Mouse (Mus musculus) intestine, embryonic 14.5 days (tissue): Measurements from ENCODE around the gene Hoxd3. TPM values are rescaled to one million over a fixed set of nuclear protein-coding genes. Genes with fewer than 3 reads are reported as not detected.

Experiments used
- ATAC-seq: fragments of 200-750 bp; cut with Nextera tagmentation; replicated peaks from 2 replicates; pipeline ENCODE4 v1.8.0; 2017; ENCODE audit warnings: low read depth, moderate number of reproducible peaks, moderate TSS enrichment, moderate library complexity; ENCODE audit not compliant: low FRiP score, low TSS enrichment
- DNase-seq: peaks from one replicate; pipeline ENCODE4 v3.0.0-alpha.2; 2018; ENCODE audit warnings: low spot score
- H3K27ac ChIP-seq: fragments of 300-500 bp; sonication (generic); 2 replicates; pipeline ENCODE4 v1.5.1; 2014; ENCODE audit warnings: low read depth, mild to moderate bottlenecking, control low read depth
- H3K27me3 ChIP-seq: fragments of 300-500 bp; sonication (generic); replicated peaks from 2 replicates; pipeline ENCODE4 v1.6.1; 2014; ENCODE audit warnings: low read length, control low read depth; ENCODE audit not compliant: control insufficient read depth, insufficient read depth
- H3K36me3 ChIP-seq: fragments of 300-500 bp; sonication (generic); 2 replicates; pipeline ENCODE4 v1.6.1; 2014; ENCODE audit warnings: low read length, control low read depth; ENCODE audit not compliant: control insufficient read depth, insufficient read depth
- H3K4me1 ChIP-seq: fragments of 300-500 bp; sonication (generic); replicated peaks from 2 replicates; pipeline ENCODE4 v1.6.1; 2014; ENCODE audit warnings: low read length, control low read depth, mixed read lengths; ENCODE audit not compliant: control insufficient read depth, insufficient read depth
- H3K4me2 ChIP-seq: fragments of 300-500 bp; sonication (generic); 2 replicates; pipeline ENCODE4 v1.6.1; 2014; ENCODE audit warnings: low read length
- H3K4me3 ChIP-seq: fragments of 300-500 bp; sonication (generic); 2 replicates; pipeline ENCODE4 v1.5.1; 2014; ENCODE audit warnings: low read depth, low read length, control low read depth, mixed read lengths
- H3K9ac ChIP-seq: fragments of 300-500 bp; sonication (generic); 2 replicates; pipeline ENCODE4 v1.6.1; 2014; ENCODE audit warnings: mild to moderate bottlenecking, low read length
- H3K9me3 ChIP-seq: fragments of 300-500 bp; sonication (generic); 2 replicates; pipeline ENCODE4 v1.6.1; 2016; ENCODE audit warnings: low read length, control low read depth; ENCODE audit not compliant: control insufficient read depth
- WGBS: fragments of 180-500 bp; shearing (Covaris S2); extraction: QIAGEN DNeasy Blood & Tissue Kit; methylation state at CpG from one replicate; pipeline ENCODE4 v1.1.7; 2014; 5-methylcytosine and 5-hydroxymethylcytosine counted together
- polyA plus RNA-seq: library from polyadenylated mRNA; unstranded; fragments of >200 nt; fragmentation: Nextera tagmentation; extraction: Ambion mirVana; gene quantifications from 2 replicates; pipeline ENCODE4 v1.2.1, GENCODE M21; 2014

Gene Hoxd3
- polyA plus RNA-seq, 1 experiment from 2014 or later = 27.6 TPM

GRCm38 (mm10) chr2:74741979-74742277 lies 30.2 kb downstream of the Hoxd3 start:
- Histone ChIP-seq H3K4me2 (no peak overlapping the region), H3K4me3 (no peak overlapping the region), H3K4me1 (no peaks in the 10 kb centered on the region), H3K36me3 (no peaks in the 10 kb centered on the region), H3K27me3 (peaks cover 87% of the 10 kb centered on the region), H3K9me3 (no peaks in the 10 kb centered on the region), H3K27ac (no peak overlapping the region), H3K9ac (no peak overlapping the region)
- DNase-seq = no peak
- ATAC-seq = no peak

GRCm38 (mm10) chr2:74745540-74746297 lies 34.0 kb downstream of the Hoxd3 start:
- 0 out of 2 replicates have a peak, but pooled peaks have one; percentile 4 for ATAC-seq
- H3K4me2 ChIP-seq = peak overlapping the region; percentile 30; the same call in 1 of the 2 replicates
- peak; percentile 55 for DNase-seq
- peak overlapping the region; percentile 32; the same call in 1 of the 2 replicates for H3K4me3 ChIP-seq
- H3K9me3 ChIP-seq = no peaks in the 10 kb centered on the region
- H3K27me3 ChIP-seq = peaks cover 85% of the 10 kb centered on the region
- peak overlapping the region; percentile 36 for H3K9ac ChIP-seq
- no peaks in the 10 kb centered on the region for H3K4me1 ChIP-seq
- peak overlapping the region; percentile 51; the same call in 1 of the 2 replicates for H3K27ac ChIP-seq
- WGBS = 23% methylated on average over 6 of the region's 6 CpGs
- H3K36me3 ChIP-seq = no peaks in the 10 kb centered on the region

- no peak for ATAC-seq
- peaks cover 87% of the 10 kb centered on the region for H3K27me3 ChIP-seq
- peak; percentile 69 for DNase-seq
- H3K9ac ChIP-seq = peak overlapping the region; percentile 36
- peak overlapping the region; percentile 32 for H3K4me3 ChIP-seq
- 16% methylated on average over 58 of the region's 58 CpGs for WGBS
- H3K27ac ChIP-seq = peak overlapping the region; percentile 51; the same call in 1 of the 2 replicates
- H3K36me3 ChIP-seq = no peaks in the 10 kb centered on the region
- peak overlapping the region; percentile 30 for H3K4me2 ChIP-seq
- no peaks in the 10 kb centered on the region for H3K4me1 ChIP-seq
- H3K9me3 ChIP-seq = no peaks in the 10 kb centered on the region
Observed at GRCm38 (mm10) chr2:74746298-74746921, 34.7 kb downstream of the Hoxd3 start.

- no peaks in the 10 kb centered on the region for H3K9me3 ChIP-seq
- H3K4me3 ChIP-seq = peak overlapping the region; percentile 32
- H3K9ac ChIP-seq = peak overlapping the region; percentile 36; the same call in 1 of the 2 replicates
- 18% methylated on average over 24 of the region's 24 CpGs for WGBS
- peak overlapping the region; percentile 30 for H3K4me2 ChIP-seq
- no peaks in the 10 kb centered on the region for H3K36me3 ChIP-seq
- no peaks in the 10 kb centered on the region for H3K4me1 ChIP-seq
- peaks cover 87% of the 10 kb centered on the region for H3K27me3 ChIP-seq
- ATAC-seq (0 out of 2 replicates have a peak, but pooled peaks have one; percentile 2), DNase-seq (peak; percentile 73)
- peak overlapping the region; percentile 19; the same call in 1 of the 2 replicates for H3K27ac ChIP-seq
Observed at GRCm38 (mm10) chr2:74747006-74747405, 35.3 kb downstream of the Hoxd3 start.

GRCm38 (mm10) chr2:74747661-74748141 lies 36.0 kb downstream of the Hoxd3 start:
- Histone ChIP-seq H3K9me3 (no peaks in the 10 kb centered on the region), H3K4me2 (no peak overlapping the region), H3K9ac (peak overlapping the region; percentile 36; the same call in 1 of the 2 replicates), H3K36me3 (no peaks in the 10 kb centered on the region), H3K27me3 (peaks cover 87% of the 10 kb centered on the region), H3K27ac (peak overlapping the region; percentile 39; the same call in 1 of the 2 replicates), H3K4me1 (0 out of 2 replicates have a peak, but pooled peaks cover 3% of the 10 kb centered on the region), H3K4me3 (peak overlapping the region; percentile 32; the same call in 1 of the 2 replicates)
- ATAC-seq = no peak
- peak; percentile 70 for DNase-seq
- 44% methylated on average over 11 of the region's 11 CpGs for WGBS

GRCm38 (mm10) chr2:74748436-74748995 lies 36.8 kb downstream of the Hoxd3 start:
- peak overlapping the region; percentile 32; the same call in 1 of the 2 replicates for H3K9ac ChIP-seq
- H3K27ac ChIP-seq = 0 out of 2 replicates have a peak overlapping the region, but pooled peaks have one; percentile 39
- 31% methylated on average over 9 of the region's 9 CpGs for WGBS
- peak overlapping the region; percentile 13; the same call in 1 of the 2 replicates for H3K4me2 ChIP-seq
- DNase-seq (peak; percentile 52), ATAC-seq (no peak)
- peak overlapping the region; percentile 32; the same call in 1 of the 2 replicates for H3K4me3 ChIP-seq
- no peaks in the 10 kb centered on the region for H3K36me3 ChIP-seq
- H3K27me3 ChIP-seq = peaks cover 94% of the 10 kb centered on the region
- H3K4me1 ChIP-seq = 0 out of 2 replicates have a peak, but pooled peaks cover 9% of the 10 kb centered on the region
- no peaks in the 10 kb centered on the region for H3K9me3 ChIP-seq

- Histone ChIP-seq H3K27me3 (peaks cover 96% of the 10 kb centered on the region), H3K36me3 (no peaks in the 10 kb centered on the region)
- WGBS = under 1% methylated on average over 47 of the region's 47 CpGs
Observed at GRCm38 (mm10) chr2:74749337-74750121, 37.8 kb downstream of the Hoxd3 start.

More at GRCm38 (mm10) chr2:74749337-74750121, 37.8 kb downstream of the Hoxd3 start:
- ATAC-seq (peak; percentile 67), DNase-seq (peak; percentile 78)
- Histone ChIP-seq H3K4me3 (peak overlapping the region; percentile 32), H3K4me1 (0 out of 2 replicates have a peak, but pooled peaks cover 9% of the 10 kb centered on the region), H3K4me2 (peak overlapping the region; percentile 56), H3K9me3 (no peaks in the 10 kb centered on the region), H3K9ac (peak overlapping the region; percentile 32), H3K27ac (peak overlapping the region; percentile 0; the same call in 1 of the 2 replicates)
